Mouse (Mus musculus) embryonic facial prominence, embryonic 11.5 days (tissue): Measurements from ENCODE around the gene Uggt1. TPM values are rescaled to one million over a fixed set of nuclear protein-coding genes. Genes with fewer than 3 reads are reported as not detected.

ENCODE experiments used
- ATAC-seq: fragments of 200-750 bp; cut with Nextera tagmentation; replicated peaks from 2 replicates; pipeline ENCODE4 v1.8.0; 2017; ENCODE audit warnings: low read depth; ENCODE audit not compliant: insufficient number of reproducible peaks, low FRiP score, low TSS enrichment
- DNase-seq: peaks from one replicate; pipeline ENCODE4 v3.0.0-alpha.2; 2015; ENCODE audit warnings: low spot score
- H3K27ac ChIP-seq: fragments of 300-500 bp; sonication (generic); replicated peaks from 2 replicates; pipeline ENCODE4 v1.5.1; 2014; ENCODE audit warnings: mild to moderate bottlenecking, low read depth, low read length, control low read depth
- H3K27me3 ChIP-seq: fragments of 300-500 bp; sonication (generic); 2 replicates; pipeline ENCODE4 v1.6.1; 2014; ENCODE audit warnings: mild to moderate bottlenecking, low read length, moderate library complexity, mixed read lengths; ENCODE audit not compliant: control insufficient read depth, insufficient read depth
- H3K36me3 ChIP-seq: fragments of 300-500 bp; sonication (generic); replicated peaks from 2 replicates; pipeline ENCODE4 v1.6.1; 2014; ENCODE audit warnings: low read depth, mild to moderate bottlenecking, low read length, moderate library complexity, mixed read lengths; ENCODE audit not compliant: control insufficient read depth, insufficient read depth
- H3K4me1 ChIP-seq: fragments of 300-500 bp; sonication (generic); 2 replicates; pipeline ENCODE4 v1.6.1; 2014; ENCODE audit warnings: low read length, mixed read lengths; ENCODE audit not compliant: control insufficient read depth, insufficient read depth
- H3K4me2 ChIP-seq: fragments of 300-500 bp; sonication (generic); 2 replicates; pipeline ENCODE4 v1.6.1; 2014; ENCODE audit warnings: low read depth, mild to moderate bottlenecking, control low read depth, low read length, moderate library complexity
- H3K4me3 ChIP-seq: fragments of 300-500 bp; sonication (generic); 2 replicates; pipeline ENCODE4 v1.5.1; 2014; ENCODE audit warnings: low read depth, low read length, control low read depth
- H3K9ac ChIP-seq: fragments of 300-500 bp; sonication (generic); replicated peaks from 2 replicates; pipeline ENCODE4 v1.6.1; 2014; ENCODE audit warnings: mild to moderate bottlenecking, control low read depth, low read length
- H3K9me3 ChIP-seq: fragments of 300-500 bp; sonication (generic); replicated peaks from 2 replicates; pipeline ENCODE4 v1.6.1; 2016; ENCODE audit warnings: mild to moderate bottlenecking, low read length, inconsistent platforms, mixed read lengths; ENCODE audit not compliant: control insufficient read depth
- WGBS: fragments of 180-500 bp; shearing (Covaris S2); extraction: QIAGEN DNeasy Blood & Tissue Kit; methylation state at CpG from one replicate; pipeline ENCODE4 v1.1.7; 2014; 5-methylcytosine and 5-hydroxymethylcytosine counted together
- polyA plus RNA-seq: library from polyadenylated mRNA; unstranded; fragments of >200 nt; fragmentation: Nextera tagmentation; extraction: Ambion mirVana; gene quantifications from 2 replicates; pipeline ENCODE4 v1.2.1, GENCODE M21; 2014

The Uggt1 gene
- polyA plus RNA-seq, 1 experiment from 2014 or later, result 67.8 TPM

DNA sequence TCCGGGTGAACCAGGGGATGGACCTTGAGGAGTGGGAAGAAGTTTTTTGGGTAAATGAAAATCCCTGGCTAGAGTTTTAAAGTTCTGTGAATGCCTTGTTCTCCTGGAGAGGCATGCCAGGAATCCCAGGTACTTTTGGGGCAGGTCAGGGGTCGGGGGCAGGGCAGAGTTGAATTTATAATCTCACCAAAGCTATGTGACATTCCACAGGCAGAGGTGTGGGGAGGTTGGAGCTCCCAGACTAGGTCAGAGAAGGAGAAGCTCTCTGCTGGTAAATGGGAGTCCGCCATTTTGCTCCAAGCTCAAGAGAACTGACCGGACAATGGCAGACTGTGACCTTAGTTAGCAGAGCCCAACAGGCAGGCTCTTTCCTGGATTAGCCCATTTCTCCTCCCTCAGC lies 125.1 kb downstream of the Uggt1 start:
- Histone ChIP-seq H3K27ac (no peak overlapping the region), H3K9ac (no peak overlapping the region), H3K4me2 (no peak overlapping the region), H3K9me3 (no peaks in the 10 kb centered on the region), H3K27me3 (no peaks in the 10 kb centered on the region), H3K36me3 (no peaks in the 10 kb centered on the region), H3K4me3 (no peak overlapping the region), H3K4me1 (no peaks in the 10 kb centered on the region)
- 84% methylated on average over 4 of the region's 4 CpGs for WGBS
- ATAC-seq, result no peak
- no peak for DNase-seq

DNA sequence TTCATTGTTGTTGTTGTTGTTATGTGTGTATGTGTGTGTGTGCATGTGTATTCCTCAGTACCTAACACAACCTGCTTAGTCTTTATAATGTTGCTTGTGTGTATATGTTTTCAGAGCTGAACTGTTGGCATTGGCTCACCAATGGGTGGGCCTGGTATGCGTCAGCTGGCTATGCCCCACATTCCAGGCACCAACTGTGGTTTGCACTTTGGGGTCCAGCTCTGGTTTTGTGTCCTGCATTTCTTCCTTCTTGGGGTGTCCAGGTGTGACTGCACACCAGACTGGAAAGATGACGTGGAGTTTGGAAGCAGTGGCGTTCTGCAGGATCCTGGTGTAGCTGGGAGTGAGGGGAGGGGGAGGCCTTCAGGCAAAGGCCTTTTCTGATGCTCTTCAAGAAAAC lies 125.6 kb downstream of the Uggt1 start:
- no peaks in the 10 kb centered on the region for H3K27me3 ChIP-seq
- H3K27ac ChIP-seq, result no peak overlapping the region
- no peak for DNase-seq
- no peaks in the 10 kb centered on the region for H3K9me3 ChIP-seq
- no peak for ATAC-seq
- H3K4me2 ChIP-seq, result no peak overlapping the region
- 85% methylated on average over 3 of the region's 3 CpGs for WGBS
- no peaks in the 10 kb centered on the region for H3K4me1 ChIP-seq
- no peak overlapping the region for H3K4me3 ChIP-seq
- H3K9ac ChIP-seq, result no peak overlapping the region
- no peaks in the 10 kb centered on the region for H3K36me3 ChIP-seq

DNA sequence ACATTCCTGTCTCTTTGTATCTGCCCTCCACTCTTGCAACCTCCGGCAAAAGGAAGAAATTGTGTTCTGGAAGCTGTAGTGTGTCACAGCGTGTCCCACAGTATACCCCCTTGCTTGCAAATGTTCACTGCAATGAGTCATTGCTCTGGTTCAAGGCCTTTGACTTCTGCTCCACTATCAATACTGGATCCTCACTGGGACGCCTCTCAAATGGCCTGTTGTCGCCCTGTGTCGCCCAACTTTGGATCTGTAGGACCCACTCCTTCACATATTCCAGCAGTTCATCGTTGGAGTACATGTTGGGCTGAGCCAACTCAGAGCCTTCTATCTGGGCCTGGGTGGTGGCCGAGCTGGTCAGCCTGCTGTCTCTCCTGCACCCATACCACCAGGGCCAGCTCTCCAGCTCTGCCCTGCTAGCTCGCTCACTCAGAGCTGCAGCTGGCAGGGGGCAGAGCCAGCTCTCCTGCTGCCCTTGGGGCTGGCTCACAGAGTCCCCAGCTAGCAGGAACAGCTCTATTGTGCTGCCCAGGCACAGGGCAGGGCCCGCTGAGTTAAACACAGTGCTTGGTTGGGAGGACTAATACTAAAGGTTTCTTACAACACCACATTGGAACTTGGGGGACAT lies 126.3 kb downstream of the Uggt1 start:
- Histone ChIP-seq H3K36me3 (no peaks in the 10 kb centered on the region), H3K4me1 (no peaks in the 10 kb centered on the region), H3K4me2 (no peak overlapping the region), H3K9ac (no peak overlapping the region), H3K4me3 (no peak overlapping the region), H3K9me3 (no peaks in the 10 kb centered on the region), H3K27ac (no peak overlapping the region), H3K27me3 (no peaks in the 10 kb centered on the region)
- WGBS, result 80% methylated on average over 9 of the region's 9 CpGs
- DNase-seq, result no peak
- ATAC-seq, result no peak

DNA sequence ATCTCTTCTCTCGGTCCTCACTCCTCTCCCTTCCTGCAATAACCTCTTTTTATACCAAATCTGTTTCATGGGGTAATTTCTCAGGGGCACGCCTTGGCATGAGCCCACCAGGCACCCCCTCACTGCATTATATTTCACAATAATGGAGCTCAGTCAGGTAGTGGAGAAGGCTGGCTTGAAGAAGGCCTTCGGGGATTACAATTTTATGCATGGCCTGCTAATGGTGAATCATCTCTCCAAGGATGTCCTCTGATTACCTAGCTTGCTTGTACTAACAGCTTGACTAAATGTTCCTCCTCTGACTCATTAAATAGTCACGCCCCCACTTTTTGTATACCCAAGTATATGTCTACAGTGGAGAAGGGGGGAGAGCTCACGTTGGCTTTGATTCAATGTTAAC lies 128.0 kb downstream of the Uggt1 start:
- 79% methylated on average over 4 of the region's 5 CpGs for WGBS
- H3K4me2 ChIP-seq, result no peak overlapping the region
- no peak overlapping the region for H3K27ac ChIP-seq
- ATAC-seq (no peak), DNase-seq (no peak)
- H3K9ac ChIP-seq, result no peak overlapping the region
- H3K9me3 ChIP-seq, result no peaks in the 10 kb centered on the region
- H3K4me3 ChIP-seq, result no peak overlapping the region
- H3K36me3 ChIP-seq, result no peaks in the 10 kb centered on the region
- H3K27me3 ChIP-seq, result no peaks in the 10 kb centered on the region
- H3K4me1 ChIP-seq, result no peaks in the 10 kb centered on the region

DNA sequence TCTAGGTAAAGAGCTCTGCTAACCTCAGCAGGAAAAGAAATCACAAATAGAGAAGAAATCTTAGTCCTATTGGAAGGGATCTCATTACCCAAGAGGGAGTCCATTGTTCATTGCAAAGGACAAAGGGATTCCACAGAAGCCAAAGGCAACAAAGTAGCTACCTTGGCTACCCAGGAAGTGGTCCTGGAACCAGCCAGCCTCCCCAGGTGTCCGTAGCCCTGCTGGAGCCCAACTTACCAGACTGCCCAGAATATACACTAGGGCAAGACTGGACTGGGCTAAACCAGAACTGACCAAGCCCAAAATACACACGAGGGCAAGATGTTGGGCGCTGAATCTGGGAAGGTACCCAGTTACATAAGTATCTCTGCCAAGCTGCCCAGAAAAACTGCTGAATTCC lies 129.7 kb downstream of the Uggt1 start:
- Histone ChIP-seq H3K27ac (no peak overlapping the region), H3K9ac (no peak overlapping the region), H3K4me2 (no peak overlapping the region), H3K27me3 (no peaks in the 10 kb centered on the region), H3K4me1 (no peaks in the 10 kb centered on the region), H3K36me3 (no peaks in the 10 kb centered on the region), H3K4me3 (no peak overlapping the region), H3K9me3 (no peaks in the 10 kb centered on the region)
- DNase-seq (no peak), ATAC-seq (no peak)
- 84% methylated on average over 3 of the region's 3 CpGs for WGBS

DNA sequence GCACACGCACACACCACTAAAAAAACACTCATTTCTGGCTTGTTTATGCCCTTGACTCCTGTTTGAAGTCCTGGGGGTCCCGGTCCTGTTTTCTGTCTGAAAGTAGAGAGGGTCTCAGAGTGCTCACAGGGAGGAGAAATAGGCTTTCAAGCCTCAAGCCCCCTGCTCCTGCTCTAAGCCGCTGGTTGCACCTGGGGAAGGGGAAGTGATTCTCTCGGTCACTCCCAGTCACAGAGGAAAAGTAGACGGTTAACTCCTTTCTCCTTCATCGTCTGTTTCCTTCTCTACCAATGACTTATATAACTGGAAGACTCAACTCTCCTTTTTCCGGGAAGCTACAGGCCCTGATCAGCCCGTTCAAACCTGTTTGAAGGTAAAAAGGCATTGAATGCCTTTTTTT lies 130.8 kb downstream of the Uggt1 start:
- ATAC-seq (no peak), DNase-seq (no peak)
- no peak overlapping the region for H3K4me3 ChIP-seq
- no peaks in the 10 kb centered on the region for H3K9me3 ChIP-seq
- H3K9ac ChIP-seq, result no peak overlapping the region
- no peaks in the 10 kb centered on the region for H3K27me3 ChIP-seq
- H3K4me2 ChIP-seq, result no peak overlapping the region
- no peaks in the 10 kb centered on the region for H3K36me3 ChIP-seq
- H3K4me1 ChIP-seq, result no peaks in the 10 kb centered on the region
- H3K27ac ChIP-seq, result no peak overlapping the region
- 80% methylated on average over 8 of the region's 8 CpGs for WGBS

DNA sequence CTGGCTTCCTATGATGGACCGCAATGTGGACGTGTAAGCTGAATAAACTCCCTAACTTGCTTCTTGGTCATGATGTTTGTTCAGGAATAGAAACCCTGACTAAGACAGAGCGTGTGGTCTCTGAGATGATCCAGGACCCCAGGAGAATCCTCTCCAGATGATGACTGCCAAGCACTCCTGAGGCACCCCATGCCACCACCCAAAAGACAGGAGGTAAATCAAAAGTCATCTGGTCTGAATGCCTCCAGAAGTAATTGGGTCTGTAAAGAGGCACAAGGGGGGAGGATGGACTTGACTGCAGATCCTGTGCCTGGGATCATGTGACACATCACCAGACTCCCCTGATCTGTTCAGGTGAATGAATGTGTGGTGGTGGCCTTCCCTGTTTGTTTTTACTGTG lies 131.9 kb downstream of the Uggt1 start:
- Histone ChIP-seq H3K4me3 (no peak overlapping the region), H3K9me3 (no peaks in the 10 kb centered on the region), H3K4me2 (no peak overlapping the region), H3K27ac (no peak overlapping the region), H3K4me1 (no peaks in the 10 kb centered on the region), H3K27me3 (no peaks in the 10 kb centered on the region), H3K9ac (no peak overlapping the region), H3K36me3 (no peaks in the 10 kb centered on the region)
- 93% methylated on average over 3 of the region's 3 CpGs for WGBS
- ATAC-seq (no peak), DNase-seq (no peak)

DNA sequence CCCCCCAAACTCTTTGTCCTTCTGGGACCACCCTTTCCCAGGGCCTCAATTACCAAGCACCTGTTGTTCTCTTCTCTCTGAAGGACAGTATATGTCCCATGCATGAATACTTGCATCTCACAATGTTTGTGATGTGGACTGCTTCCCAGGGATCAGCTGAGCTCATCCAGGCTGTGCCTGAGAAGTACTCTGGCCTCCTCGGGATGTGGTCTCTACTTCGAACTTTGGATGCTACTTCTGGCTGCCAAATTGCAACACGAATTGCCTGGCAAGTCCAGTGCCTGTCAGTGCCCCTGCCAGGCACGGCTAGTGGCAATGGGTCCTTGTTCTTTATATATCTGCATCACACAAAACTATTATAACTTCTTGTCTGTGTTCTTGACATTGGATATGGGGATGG lies 134.5 kb downstream of the Uggt1 start:
- ATAC-seq (no peak), DNase-seq (no peak)
- Histone ChIP-seq H3K36me3 (no peaks in the 10 kb centered on the region), H3K27ac (no peak overlapping the region), H3K4me2 (no peak overlapping the region), H3K4me3 (no peak overlapping the region), H3K27me3 (no peaks in the 10 kb centered on the region), H3K9me3 (no peaks in the 10 kb centered on the region), H3K9ac (no peak overlapping the region), H3K4me1 (no peaks in the 10 kb centered on the region)
- 81% methylated on average over 4 of the region's 4 CpGs for WGBS
